14 mouse cellular contexts compared by ENCODE assay signal in the genomic region with DNA sequence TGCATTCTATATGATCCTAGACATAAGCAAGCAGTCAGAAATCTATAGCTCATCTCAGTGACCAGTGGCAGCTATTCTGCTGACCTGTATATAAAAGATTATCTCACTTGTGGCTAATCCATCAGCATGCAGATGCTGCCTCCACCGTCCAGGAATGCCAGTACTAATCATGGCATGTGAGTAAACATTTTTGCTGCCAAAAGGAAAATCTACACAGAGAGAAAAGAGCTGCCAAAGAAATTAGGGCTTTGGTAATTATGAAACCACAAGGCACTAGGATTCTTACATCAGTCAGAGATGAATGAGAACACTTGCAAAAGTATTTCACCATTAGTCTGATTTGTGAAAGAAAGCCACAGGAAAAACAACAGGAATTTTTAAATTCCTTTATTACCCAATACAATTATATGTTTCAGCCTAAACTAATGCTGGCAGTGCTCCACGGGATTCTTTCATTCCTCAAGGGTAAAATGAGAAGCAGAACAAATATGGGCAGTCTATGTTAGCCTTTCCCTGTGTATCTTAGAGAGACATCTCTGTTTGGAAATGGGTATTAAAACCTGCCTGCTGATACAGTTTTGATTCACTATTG.
DNase-seq lines count a peak whose midpoint lies in the region; TF ChIP-seq lines count a peak whose summit lies in the region.
"Had no signal": no experiment of that assay in that cellular context is flagged by ENCODE, and none has a peak within 500 bp of the region (broad histone marks: within the 10 kb centered on the region; RNA-seq: fewer than 3 reads in every experiment).

No protein-coding gene starts in this region.

- no peaks in the 10 kb centered on the region for H3K36me3 ChIP-seq in kidney, adult 2 months (ENCODE audit: control insufficient read depth, insufficient read depth, low read length)
- H3K36me3 ChIP-seq in C2C12 (ENCODE audit: control insufficient read depth, insufficient read depth), result no peaks in the 10 kb centered on the region
- H3K36me3 ChIP-seq: embryonic facial prominence, embryonic 13.5 days; hindbrain, embryonic 10.5 days; stomach, embryonic 15.5 days had no signal

- H3K4me3 ChIP-seq in kidney, adult 2 months (ENCODE audit: insufficient read depth, low read depth, low read length), result no peak overlapping the region
- no peak overlapping the region for H3K4me3 ChIP-seq in C2C12 (ENCODE audit: insufficient read depth, poor library complexity, severe bottlenecking)
- H3K4me3 ChIP-seq: embryonic facial prominence, embryonic 13.5 days; hindbrain, embryonic 10.5 days; stomach, embryonic 15.5 days had no signal

- H3ac ChIP-seq in C2C12 (ENCODE audit: control insufficient read depth, insufficient read length, low read depth), result no peak overlapping the region

- no peaks in the 10 kb centered on the region for H3K4me1 ChIP-seq in kidney, adult 2 months (ENCODE audit: control insufficient read depth, insufficient read depth, low read length)
- H3K4me1 ChIP-seq: hindbrain, embryonic 10.5 days; stomach, embryonic 15.5 days had no signal

- WGBS in kidney, adult 2 months, result 20% methylated on average over 2 of the region's 2 CpGs

- DNase-seq in kidney, adult 2 months, result peak; percentile 6
- DNase-seq in kidney, adult 9 months, result no peak
- peak; percentile 87 for DNase-seq in 3T3-L1 (ENCODE audit: low read depth, low spot score)
- peak; percentile 90 for DNase-seq in gonadal fat pad, adult 2 months (ENCODE audit: low read depth)
- DNase-seq in thymus, adult 18-20 months, result no peak
- DNase-seq in cerebellum, postnatal 25 days, result no peak
- DNase-seq: cerebellum, adult 18-20 months; kidney, adult 18-20 months; left cerebral cortex, postnatal 4 days; right cerebral cortex, postnatal 4 days had no signal

- TF ChIP-seq CTCF in kidney, adult 2 months (conservative IDR thresholded peaks at IDR 0.05; ENCODE audit: insufficient read depth, insufficient read length, low read depth, low read length), result no peak
- TF ChIP-seq CTCF in C2C12 (IDR thresholded peaks at IDR 0.05; ENCODE audit: control insufficient read depth, insufficient read depth, insufficient read length), result no peak

- H3K27ac ChIP-seq in kidney, adult 2 months (ENCODE audit: insufficient read depth, low read depth, low read length), result no peak overlapping the region
- H3K27ac ChIP-seq: embryonic facial prominence, embryonic 13.5 days; hindbrain, embryonic 10.5 days; stomach, embryonic 15.5 days had no signal

- H3K27me3 ChIP-seq in kidney, adult 2 months (replicated peaks; ENCODE audit: control insufficient read depth, insufficient read depth, low read length), result no peaks in the 10 kb centered on the region
- no peaks in the 10 kb centered on the region for H3K27me3 ChIP-seq in C2C12 (ENCODE audit: control insufficient read depth, insufficient read depth, insufficient read length)
- H3K27me3 ChIP-seq: embryonic facial prominence, embryonic 13.5 days; stomach, embryonic 15.5 days had no signal

- TF ChIP-seq POLR2A in kidney, adult 2 months (IDR thresholded peaks at IDR 0.05; ENCODE audit: low read depth, low read length), result no peak

- H3K79me3 ChIP-seq in C2C12 (ENCODE audit: low read depth), result no peaks in the 10 kb centered on the region

- H3K79me2 ChIP-seq in C2C12 (ENCODE audit: control insufficient read depth, insufficient read depth), result peaks cover 9% of the 10 kb centered on the region

TF ChIP-seq in C2C12, 6 proteins besides CTCF, POLR2A, EP300 and RAD21:
- no peak for TF ChIP-seq MYOG (IDR thresholded peaks at IDR 0.05; ENCODE audit: control insufficient read depth, extremely low read depth, insufficient read length)
- TF ChIP-seq FOSL1 (IDR thresholded peaks at IDR 0.05; ENCODE audit: insufficient read depth, low read length, poor library complexity, severe bottlenecking), result peak; percentile 7
- no peak for TF ChIP-seq USF1 (IDR thresholded peaks at IDR 0.05; ENCODE audit: low read depth)
- peak; percentile 87 for TF ChIP-seq CEBPB (IDR thresholded peaks at IDR 0.05; ENCODE audit: low read depth)
- peak; percentile 34 for TF ChIP-seq MYOD1 (IDR thresholded peaks at IDR 0.05; ENCODE audit: control insufficient read depth, insufficient read length, low read depth)
- TF ChIP-seq MAX (IDR thresholded peaks at IDR 0.05), result peak; percentile 38

Comparison
In these comparisons a context has a peak if more than half of its experiments do, and no peak if none do; other contexts are left out.
1. DNase-seq: peak in kidney, adult 2 months (single experiment), 3T3-L1 (single experiment) and gonadal fat pad, adult 2 months (single experiment); none in kidney, adult 9 months (single experiment), thymus, adult 18-20 months (0 of 2) and cerebellum, postnatal 25 days (0 of 2).